Mouse (Mus musculus) kidney, adult 10 weeks (tissue): ENCODE results near the gene Olfr1494. TPM values are rescaled to one million over a fixed set of nuclear protein-coding genes. Genes with fewer than 3 reads are reported as not detected.

Source experiments
- polyA plus RNA-seq: library from polyadenylated mRNA; stranded (reverse); fragments of 350-450 nt; fragmentation: Illumina TruSeq; extraction: RNeasy Lipid Tissue Mini Kit (QIAGEN cat#74804); gene quantifications from one replicate; pipeline ENCODE4 v1.2.3, GENCODE M21; 2014; ENCODE audit warnings: low read depth, low replicate concordance

Olfr1494 gene
- polyA plus RNA-seq, result not detected

DNA sequence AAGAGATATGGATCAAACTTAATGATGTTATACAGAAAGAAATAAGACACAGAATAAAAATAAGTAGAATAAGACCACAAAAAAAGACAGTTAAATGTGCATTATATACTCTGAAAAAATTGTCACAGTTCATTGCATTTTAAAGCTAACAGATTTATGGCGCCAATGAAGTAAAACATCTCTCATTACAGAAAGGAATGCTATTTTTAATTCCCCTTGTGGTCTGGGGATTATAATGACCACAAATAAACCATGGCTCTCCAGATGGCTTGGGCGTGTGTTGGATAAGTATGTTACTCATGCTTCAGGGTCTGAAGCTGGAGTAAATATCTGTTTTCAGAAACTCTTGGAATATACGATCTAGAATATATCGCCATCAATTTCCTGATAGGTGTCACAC lies at the start of gene Olfr1494:
TSS of gene Olfr1494 (plus strand) at position 301 of the 400 bp plus-strand sequence.

DNA sequence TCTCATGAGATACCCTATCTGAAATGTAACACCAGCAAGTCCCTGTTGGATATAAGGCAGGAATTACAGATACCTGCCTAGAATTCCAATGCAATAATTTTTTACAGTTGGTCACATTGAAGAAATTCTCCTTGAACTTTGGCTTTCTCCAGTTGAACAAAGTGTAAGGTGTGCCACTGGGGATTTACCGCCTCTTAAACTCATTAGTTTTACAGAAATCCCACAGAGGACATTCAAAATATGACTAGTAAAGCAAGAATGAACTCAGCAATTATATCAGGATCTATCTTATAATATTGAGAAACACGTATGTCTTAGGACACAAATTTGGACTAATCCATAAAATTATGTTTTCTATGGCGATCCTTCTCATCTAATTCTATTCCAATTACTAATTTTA lies 42.6 kb upstream of the Olfr1494 start, which contains the start of gene Olfr1491:
TSS of gene Olfr1491 (plus strand) at position 301 of the 400 bp plus-strand sequence.

DNA sequence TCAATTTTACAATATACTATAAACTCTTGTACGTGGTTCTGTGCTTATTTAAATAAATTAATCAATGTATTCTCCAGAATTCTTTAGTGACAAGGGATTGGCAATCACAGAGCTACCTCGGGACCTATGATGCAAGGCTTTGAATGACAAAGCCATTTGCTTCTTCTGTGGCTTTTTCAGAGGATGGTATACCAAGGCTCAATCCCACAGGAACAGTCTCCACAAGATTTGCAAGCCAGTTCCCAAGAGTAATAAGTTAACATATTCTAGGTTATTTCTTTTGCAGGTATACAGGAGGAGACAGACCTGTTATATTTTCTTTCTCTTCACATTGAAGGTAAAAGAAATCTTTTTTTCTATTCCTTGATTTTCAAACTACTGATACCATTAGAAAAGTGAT lies 16.6 kb upstream of the Olfr1494 start, which contains the start of gene Olfr1493-ps1:
TSS of gene Olfr1493-ps1 (plus strand) at position 301 of the 400 bp plus-strand sequence.

DNA sequence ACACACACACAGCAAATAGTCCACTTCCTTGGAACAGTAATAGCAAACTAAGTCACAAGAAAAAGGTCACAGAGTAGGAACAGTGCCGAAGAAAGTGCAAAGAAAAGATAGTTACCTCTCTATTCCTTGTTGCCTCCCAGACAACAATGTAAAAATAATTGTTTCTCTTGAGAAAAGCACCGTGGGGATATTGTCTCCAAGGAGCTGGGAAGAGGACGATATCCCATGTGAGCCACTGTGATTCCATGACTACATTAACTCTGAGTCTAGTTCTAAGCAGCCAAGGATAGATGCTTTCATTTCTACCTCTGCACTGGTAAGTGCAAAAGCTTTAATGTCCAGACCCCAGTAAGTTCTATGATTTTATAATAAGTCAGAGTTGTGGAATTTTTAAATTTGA lies 24.8 kb downstream of the Olfr1494 start, which contains the start of gene Olfr1495:
TSS of gene Olfr1495 (plus strand) at position 301 of the 400 bp plus-strand sequence.

DNA sequence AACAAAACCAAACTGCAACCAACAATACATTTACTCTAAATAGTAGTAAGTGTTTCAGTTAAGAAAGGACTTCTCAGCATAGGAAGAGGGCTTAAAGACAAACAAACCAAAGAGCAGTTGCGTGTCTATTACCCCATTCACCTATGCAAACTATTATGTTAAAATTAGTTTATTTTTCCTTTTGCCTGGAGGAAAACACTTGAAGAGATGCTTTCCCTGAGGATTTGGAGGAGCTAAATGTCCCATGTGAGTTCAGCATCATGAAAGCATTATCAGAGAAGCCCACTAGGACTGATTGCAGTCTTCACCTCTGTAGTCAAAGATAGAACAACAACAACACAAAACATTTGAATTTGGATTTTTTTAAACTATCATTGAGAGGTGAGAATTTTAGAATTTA lies 38.0 kb downstream of the Olfr1494 start, which contains the start of gene Olfr1496:
TSS of gene Olfr1496 (plus strand) at position 301 of the 400 bp plus-strand sequence.

DNA sequence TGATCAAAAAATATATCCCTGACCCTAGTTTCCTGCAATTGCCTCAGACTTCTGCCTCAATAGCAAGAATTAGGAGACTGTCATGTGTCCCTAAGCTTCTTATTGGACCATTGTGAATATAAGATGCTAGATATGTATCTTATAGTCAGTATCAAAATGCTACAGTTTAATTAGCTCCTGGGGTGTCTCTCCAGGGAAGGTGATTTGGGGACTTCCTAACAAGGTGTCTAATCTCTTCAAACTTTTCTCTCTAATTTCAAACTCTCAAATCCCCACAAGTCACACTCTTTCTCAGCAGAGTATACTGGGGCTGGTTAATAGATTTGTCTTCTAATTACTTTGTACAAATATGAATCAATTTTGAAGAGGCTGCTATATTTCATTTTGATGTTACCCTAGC lies 58.6 kb downstream of the Olfr1494 start, which contains the start of gene Olfr1497:
TSS of gene Olfr1497 (minus strand) at position 101 of the 400 bp plus-strand sequence.

Other genes starting within 250 kb of the Olfr1494 start
- gene Olfr1477, start 239.2 kb upstream of the Olfr1494 start, polyA plus RNA-seq, result not detected
- gene Olfr1480, start 211.8 kb upstream of the Olfr1494 start, polyA plus RNA-seq, result not detected
- not detected for gene Olfr1484, start 156.2 kb upstream of the Olfr1494 start, polyA plus RNA-seq
- not detected for gene Olfr1487, start 122.4 kb upstream of the Olfr1494 start, polyA plus RNA-seq
- not detected for gene Olfr1489, start 108.1 kb upstream of the Olfr1494 start, polyA plus RNA-seq
- gene Olfr1490, start 88.6 kb upstream of the Olfr1494 start, polyA plus RNA-seq, result not detected
- gene Olfr1491, start 42.5 kb upstream of the Olfr1494 start, polyA plus RNA-seq, result not detected
- gene Olfr1493-ps1, start 16.4 kb upstream of the Olfr1494 start, polyA plus RNA-seq, result not detected
- not detected for gene Olfr1495, start 24.9 kb downstream of the Olfr1494 start, polyA plus RNA-seq
- not detected for gene Olfr1496, start 38.1 kb downstream of the Olfr1494 start, polyA plus RNA-seq
- not detected for gene Olfr1497, start 58.5 kb downstream of the Olfr1494 start, polyA plus RNA-seq
- gene Olfr1499, start 79.7 kb downstream of the Olfr1494 start, polyA plus RNA-seq, result not detected
- gene Olfr1500, start 90.8 kb downstream of the Olfr1494 start, polyA plus RNA-seq, result not detected
- not detected for gene Olfr1501, start 111.0 kb downstream of the Olfr1494 start, polyA plus RNA-seq
- gene Olfr1502, start 122.1 kb downstream of the Olfr1494 start, polyA plus RNA-seq, result not detected
- gene Olfr1504, start 158.2 kb downstream of the Olfr1494 start, polyA plus RNA-seq, result not detected
- gene Olfr1505, start 173.8 kb downstream of the Olfr1494 start, polyA plus RNA-seq, result not detected